Mouse (Mus musculus): Measurements from ENCODE around the gene Ywhah.
"Not testable (repeated sequence)": the region's sequence is repeated elsewhere in the genome, so short reads cannot be mapped to it uniquely, and the experiment has no call there.

Ywhah gene

GRCm38 (mm10) chr5:33011132-33012106, 7.2 kb upstream of the Ywhah start:
- DNase-seq (ENCODE audit: low spot score): no peak

GRCm38 (mm10) chr5:33014096-33014495, 4.5 kb upstream of the Ywhah start:
- no peak for DNase-seq (ENCODE audit: low spot score)

GRCm38 (mm10) chr5:33015579-33015978, 3.0 kb upstream of the Ywhah start:
- peak; percentile 80 for DNase-seq (ENCODE audit: low spot score)

GRCm38 (mm10) chr5:33018189-33018560, 441 bp upstream of the Ywhah start:
- no peak for DNase-seq (ENCODE audit: low spot score)

- no peak for DNase-seq (ENCODE audit: low spot score)
Measured at GRCm38 (mm10) chr5:33019426-33019821, 808 bp downstream of the Ywhah start.

- no peak for DNase-seq (ENCODE audit: low spot score)
Measured at GRCm38 (mm10) chr5:33021622-33022021, 3.0 kb downstream of the Ywhah start.

- DNase-seq (ENCODE audit: low spot score): no peak
Measured at GRCm38 (mm10) chr5:33023337-33023736, 4.7 kb downstream of the Ywhah start.

- DNase-seq (ENCODE audit: low spot score): no peak
Measured at GRCm38 (mm10) chr5:33024474-33024873, 5.9 kb downstream of the Ywhah start.

GRCm38 (mm10) chr5:33028656-33029055, 10.0 kb downstream of the Ywhah start:
- no peak for DNase-seq (ENCODE audit: low spot score)

GRCm38 (mm10) chr5:33030425-33031175, 12.0 kb downstream of the Ywhah start:
- DNase-seq (ENCODE audit: low spot score): no peak

GRCm38 (mm10) chr5:33032036-33032773, 13.6 kb downstream of the Ywhah start:
- DNase-seq (ENCODE audit: low spot score): no peak

- peak; percentile 54 for DNase-seq (ENCODE audit: low spot score)
Measured at GRCm38 (mm10) chr5:33033121-33033520, 14.5 kb downstream of the Ywhah start.

GRCm38 (mm10) chr5:33033633-33034032, 15.0 kb downstream of the Ywhah start:
- DNase-seq (ENCODE audit: low spot score): not testable (repeated sequence)

GRCm38 (mm10) chr5:33034100-33034499, 15.5 kb downstream of the Ywhah start:
- DNase-seq (ENCODE audit: low spot score): no peak

GRCm38 (mm10) chr5:33034916-33035315, 16.3 kb downstream of the Ywhah start:
- no peak for DNase-seq (ENCODE audit: low spot score)

- no peak for DNase-seq (ENCODE audit: low spot score)
Measured at GRCm38 (mm10) chr5:33038656-33039509, 20.3 kb downstream of the Ywhah start.

GRCm38 (mm10) chr5:33039510-33039911, 20.9 kb downstream of the Ywhah start:
- no peak for DNase-seq (ENCODE audit: low spot score)

- not testable (repeated sequence) for DNase-seq (ENCODE audit: low spot score)
Measured at GRCm38 (mm10) chr5:33040735-33041134, 22.1 kb downstream of the Ywhah start.

- no peak for DNase-seq (ENCODE audit: low spot score)
Measured at GRCm38 (mm10) chr5:33043397-33043796, 24.8 kb downstream of the Ywhah start.

GRCm38 (mm10) chr5:33044636-33045315, 26.2 kb downstream of the Ywhah start:
- peak; percentile 46 for DNase-seq (ENCODE audit: low spot score)

GRCm38 (mm10) chr5:33045316-33045705, 26.7 kb downstream of the Ywhah start:
- no peak for DNase-seq (ENCODE audit: low spot score)
